Mouse (Mus musculus) R1 (cell line): Measurements from ENCODE around the gene Dcaf12l2.
A peak's percentile ranks its signal among the peaks of the same experiment; 100 is the strongest.

Experiments
- DNase-seq: peaks from one replicate; pipeline ENCODE4 v3.0.0-alpha.2; 2018; ENCODE audit warnings: low read depth, low spot score

Dcaf12l2 gene

GRCm38 (mm10) chrX:44367646-44368521 is at the start of gene Dcaf12l2:
Dcaf12l2 (minus strand) TSS chrX:44368342.
- peak; percentile 47 for DNase-seq

GRCm38 (mm10) chrX:44367280-44367645 is 879 bp downstream of the Dcaf12l2 start:
- DNase-seq, result peak; percentile 1
